Mouse (Mus musculus) megakaryocyte, adult 5-6 weeks (primary cell): Measurements from ENCODE around the gene Gpha2. TPM values are rescaled to one million over a fixed set of nuclear protein-coding genes. Genes with fewer than 3 reads are reported as not detected.

Source experiments
- ATAC-seq: 2 replicates; pipeline ENCODE4 v1.8.0; 2016; ENCODE audit warnings: mild to moderate bottlenecking, inconsistent platforms; ENCODE audit not compliant: poor library complexity, severe bottlenecking
- total RNA-seq, 2 experiments: library from RNA; stranded (forward) in 1 of 2; stranded (reverse) in 1 of 2; fragments of 153-499, 151-499 nt in 1 of 2; fragments of 221-1000, 200-1000 nt in 1 of 2; gene quantifications; 2 replicates each; pipeline versions ENCODE4 v1.2.3 to v1.2.4; 2015 to 2017

Gpha2 gene
- total RNA-seq (2015) (not detected in 2 replicates), total RNA-seq (2017) (not detected in 2 replicates)

GRCm38 (mm10) chr19:6226135-6226534 is at the start of gene Gpha2:
Gene Gpha2, plus strand, starts transcription at chr19:6226380.
- no peak for ATAC-seq

- ATAC-seq, result no peak
Observed at GRCm38 (mm10) chr19:6178775-6179174, 47.4 kb upstream of the Gpha2 start.

- ATAC-seq, result no peak
Observed at GRCm38 (mm10) chr19:6181629-6182028, 44.6 kb upstream of the Gpha2 start.

- ATAC-seq, result peak; percentile 69
Observed at GRCm38 (mm10) chr19:6182534-6182933, 43.6 kb upstream of the Gpha2 start.

- no peak for ATAC-seq
Observed at GRCm38 (mm10) chr19:6184131-6184530, 42.0 kb upstream of the Gpha2 start, which contains the start of gene Majin. Gene Majin, plus strand, starts transcription at chr19:6184388.

- ATAC-seq, result no peak
Observed at GRCm38 (mm10) chr19:6204265-6204664, 21.9 kb upstream of the Gpha2 start.

GRCm38 (mm10) chr19:6206716-6207115 is 19.5 kb upstream of the Gpha2 start:
- no peak for ATAC-seq

GRCm38 (mm10) chr19:6216046-6216705 is 10.0 kb upstream of the Gpha2 start:
- no peak for ATAC-seq

- no peak for ATAC-seq
Observed at GRCm38 (mm10) chr19:6218606-6219005, 7.6 kb upstream of the Gpha2 start.

- no peak for ATAC-seq
Observed at GRCm38 (mm10) chr19:6226763-6227162, 583 bp downstream of the Gpha2 start.

GRCm38 (mm10) chr19:6227864-6228263 is 1.7 kb downstream of the Gpha2 start:
- ATAC-seq, result no peak

- ATAC-seq, result no peak
Observed at GRCm38 (mm10) chr19:6230411-6230810, 4.2 kb downstream of the Gpha2 start.

GRCm38 (mm10) chr19:6231036-6231435 is 4.9 kb downstream of the Gpha2 start:
- ATAC-seq, result no peak

GRCm38 (mm10) chr19:6233647-6234046 is 7.5 kb downstream of the Gpha2 start:
- no peak for ATAC-seq

GRCm38 (mm10) chr19:6234337-6235083 is 8.3 kb downstream of the Gpha2 start:
- ATAC-seq, result no peak

GRCm38 (mm10) chr19:6235084-6236052 is 9.2 kb downstream of the Gpha2 start, which contains the start of gene Ppp2r5b:
Gene Ppp2r5b, minus strand, starts transcription at chr19:6235872.
- peak; percentile 90 for ATAC-seq

GRCm38 (mm10) chr19:6236053-6236441 is 9.9 kb downstream of the Gpha2 start:
- peak; percentile 90 for ATAC-seq

GRCm38 (mm10) chr19:6236842-6237241 is 10.7 kb downstream of the Gpha2 start:
- no peak for ATAC-seq

- no peak for ATAC-seq
Observed at GRCm38 (mm10) chr19:6238740-6239139, 12.6 kb downstream of the Gpha2 start.

- no peak for ATAC-seq
Observed at GRCm38 (mm10) chr19:6240136-6240535, 14.0 kb downstream of the Gpha2 start.

- no peak for ATAC-seq
Observed at GRCm38 (mm10) chr19:6240725-6241124, 14.5 kb downstream of the Gpha2 start.
